Mouse (Mus musculus) kidney, adult 11 months (tissue): ENCODE results near the gene Olfr395.
"Not testable (repeated sequence)": the region's sequence is repeated elsewhere in the genome, so short reads cannot be mapped to it uniquely, and the experiment has no call there.

Experiments
- DNase-seq: peaks from one replicate; pipeline ENCODE4 v3.0.0; 2022

Gene Olfr395

GRCm38 (mm10) chr11:73909199-73909598 lies at the start of gene Olfr395:
Gene Olfr395, minus strand, starts transcription at chr11:73909299.
- not testable (repeated sequence) for DNase-seq

GRCm38 (mm10) chr11:73936377-73936776 lies 27.3 kb upstream of the Olfr395 start, which contains the start of gene Olfr23:
Gene Olfr23, plus strand, starts transcription at chr11:73936677.
- no peak for DNase-seq

GRCm38 (mm10) chr11:73890671-73891070 lies 18.4 kb downstream of the Olfr395 start, which contains the start of gene Olfr394:
Gene Olfr394, minus strand, starts transcription at chr11:73890771.
- no peak for DNase-seq
